Mouse (Mus musculus): ENCODE results near the gene Mrpl47. TPM values are rescaled to one million over a fixed set of nuclear protein-coding genes. Genes with fewer than 3 reads are reported as not detected.
"Not testable (repeated sequence)": the region's sequence is repeated elsewhere in the genome, so short reads cannot be mapped to it uniquely, and the experiment has no call there.

Mrpl47 gene
- 10 to 100 TPM; 29.6 to 36.2 TPM for total RNA-seq (2021)
- long read RNA-seq, experiment 1, transcript Mrpl47-201 (7 exons, 3,364 nt): major isoform, 25 of 31 reads
- long read RNA-seq, experiment 1, partial matches to known transcripts: 2 of 31 reads
- long read RNA-seq, experiment 1, other reads (novel, unspliced or antisense): 4 of 31 reads
- long read RNA-seq, experiment 2, transcript Mrpl47-201 (7 exons, 3,364 nt): major isoform, 12 of 15 reads
- long read RNA-seq, experiment 2, partial matches to known transcripts: 0 of 15 reads
- long read RNA-seq, experiment 2, other reads (novel, unspliced or antisense): 2 of 15 reads

DNA sequence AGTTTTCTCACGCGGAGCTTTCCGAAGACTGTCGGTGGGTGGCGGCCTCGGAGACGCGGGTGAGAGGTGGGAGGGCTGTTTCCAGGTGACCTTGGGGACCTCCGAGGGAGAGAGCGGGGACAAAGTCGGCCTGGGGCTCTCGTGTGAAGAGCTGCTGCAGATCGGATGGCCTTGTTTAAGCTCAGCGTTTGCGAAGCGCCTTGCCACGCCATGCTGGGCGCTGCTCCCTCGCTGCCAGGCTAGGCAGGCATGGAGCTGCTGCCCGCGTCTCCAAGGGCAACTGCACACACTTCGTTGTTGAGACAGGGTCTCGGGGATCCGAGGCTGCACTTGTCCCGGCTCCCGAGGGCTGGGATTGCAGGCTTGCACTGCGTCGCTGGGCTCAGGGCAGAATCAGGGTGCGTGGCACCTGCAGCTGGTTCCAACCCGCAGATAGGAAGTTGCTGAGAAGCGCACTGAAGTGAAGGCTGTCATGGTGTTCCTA is at the start of gene Mrpl47:
Gene Mrpl47, minus strand, starts transcription at position 434 of the 484 bp plus-strand sequence.
- no peak for DNase-seq

DNA sequence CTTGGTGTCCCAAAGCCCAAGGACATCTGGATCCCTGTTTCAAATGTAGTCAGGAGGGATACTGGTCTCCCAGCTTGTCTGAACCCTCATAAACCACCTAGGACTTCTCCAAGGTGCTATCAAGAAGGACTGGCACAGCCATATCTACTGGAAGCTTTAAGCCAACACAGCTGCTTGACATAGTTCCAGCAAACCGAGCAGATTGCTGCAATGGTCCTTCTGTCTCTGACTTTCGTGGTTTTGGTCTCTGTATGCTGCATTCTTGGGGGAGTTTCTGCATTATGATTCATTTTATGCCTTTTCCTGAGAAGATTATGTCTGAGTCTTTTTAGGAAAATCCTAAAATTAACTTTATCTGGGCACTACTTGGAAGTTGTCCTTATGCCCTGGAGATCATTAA is 33.4 kb upstream of the Mrpl47 start:
- DNase-seq: no peak

DNA sequence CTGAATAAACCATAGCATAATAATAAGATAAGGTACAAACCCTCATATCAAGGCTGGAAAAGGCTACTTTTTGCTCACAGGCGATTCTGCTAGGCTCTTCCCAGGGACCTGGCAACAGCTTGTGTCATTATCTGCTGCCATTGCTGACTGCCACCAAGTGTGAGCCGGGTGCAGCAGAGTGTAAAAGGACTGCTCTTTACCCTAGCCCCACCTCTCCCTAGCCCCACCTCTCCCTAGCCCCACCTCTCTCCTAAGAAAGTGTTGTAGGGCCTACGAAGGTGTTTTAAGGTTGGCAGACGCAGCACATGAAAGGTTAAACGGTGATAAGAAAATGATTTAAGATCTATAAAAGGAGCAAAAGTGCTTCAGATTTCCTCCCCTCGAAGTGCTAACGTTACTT is 26.5 kb upstream of the Mrpl47 start:
- DNase-seq: no peak

DNA sequence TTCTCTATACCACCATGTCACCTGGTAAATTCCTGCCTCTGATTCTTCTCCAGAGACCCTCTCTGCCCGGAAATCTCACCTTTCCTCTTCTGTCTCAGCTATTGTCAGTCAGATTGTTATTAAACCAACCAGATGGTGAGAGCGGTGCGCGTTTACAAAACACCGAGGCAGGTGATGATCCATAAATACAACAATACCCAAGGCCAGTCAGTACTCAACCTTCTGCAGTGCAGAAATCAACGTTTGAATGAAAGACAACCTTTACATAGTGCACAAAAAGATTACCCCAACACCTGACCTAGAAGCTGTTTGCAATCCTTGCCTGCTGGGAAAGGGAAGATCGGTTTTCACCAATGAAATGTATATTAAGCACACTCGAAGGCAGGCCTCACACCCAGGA is 25.6 kb upstream of the Mrpl47 start:
- no peak for DNase-seq

DNA sequence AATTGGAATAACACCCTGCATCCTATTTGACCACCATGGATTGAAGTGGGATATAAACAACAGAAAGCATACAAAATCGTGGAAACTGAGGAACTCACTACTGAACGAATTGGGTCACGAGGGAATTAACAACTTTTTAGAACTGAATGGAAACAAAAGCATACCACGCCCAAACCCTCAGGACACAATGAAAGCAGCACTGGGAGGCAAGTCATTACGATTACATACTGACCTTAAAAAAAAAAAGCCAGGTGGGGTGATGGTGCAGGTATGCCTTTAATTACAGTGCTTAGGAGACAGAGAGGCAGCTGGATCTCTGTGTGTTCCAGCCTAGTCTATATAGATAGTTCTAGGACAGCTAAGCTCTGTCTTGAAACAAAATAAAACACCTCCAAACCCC is 21.8 kb upstream of the Mrpl47 start:
- no peak for DNase-seq

DNA sequence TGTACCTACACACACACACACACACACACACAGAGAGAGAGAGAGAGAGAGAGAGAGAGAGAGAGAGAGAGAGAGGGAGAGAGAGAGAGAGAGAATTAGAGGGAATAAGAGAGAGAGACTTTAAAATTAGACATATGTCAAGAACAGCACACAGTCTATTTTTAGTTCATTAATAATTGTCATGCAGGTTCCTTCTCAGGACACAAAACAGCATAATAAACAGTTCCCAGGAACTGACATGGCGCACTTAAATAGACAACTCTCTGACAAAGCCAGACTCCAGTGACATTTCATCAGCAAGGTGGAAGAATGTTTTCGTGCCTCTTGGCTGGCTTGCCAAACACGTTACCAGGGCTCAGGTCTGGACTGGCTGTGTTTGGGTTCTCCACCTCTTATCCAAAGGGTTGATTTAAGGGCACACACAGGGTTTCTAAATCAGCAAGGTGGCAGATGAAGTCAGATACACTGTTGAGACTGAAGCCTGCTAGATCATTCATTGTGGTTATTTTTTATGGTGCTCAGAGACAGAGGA is 17.0 kb upstream of the Mrpl47 start:
- DNase-seq: no peak

DNA sequence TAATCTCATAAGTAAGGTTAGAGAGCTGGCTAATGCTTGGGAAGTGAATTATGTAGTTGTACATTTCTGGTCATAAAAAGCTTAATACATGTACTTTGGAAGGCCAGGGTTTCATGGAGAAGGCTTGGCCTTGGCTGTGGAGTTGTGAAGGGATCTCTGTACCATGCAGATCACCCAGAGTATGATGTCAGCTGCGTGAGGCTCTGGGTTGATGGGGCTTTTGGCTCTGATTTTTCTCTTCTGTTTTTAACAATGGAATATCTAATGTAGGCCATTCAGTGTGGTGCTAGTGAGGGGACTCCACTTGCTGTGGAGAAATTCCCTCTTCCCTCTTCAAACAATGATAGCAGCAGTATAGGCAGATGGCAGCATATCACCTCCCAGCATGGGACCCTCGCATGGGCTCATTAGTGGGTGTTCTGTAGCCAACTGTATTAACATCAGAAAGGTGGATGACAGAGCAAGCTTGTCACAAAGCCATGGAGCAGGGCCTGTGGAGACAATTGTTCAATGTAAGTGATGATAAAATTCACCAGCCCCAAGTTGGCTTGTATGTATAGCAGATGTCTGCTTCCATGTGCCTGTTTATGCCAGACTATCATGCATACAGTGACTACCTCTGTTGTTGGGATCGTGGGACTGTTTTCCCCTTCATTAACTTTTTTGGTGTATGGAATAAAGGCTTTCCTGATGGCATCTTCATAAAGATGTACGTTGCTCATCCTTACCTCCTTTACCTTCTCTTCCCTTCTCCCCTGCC is 12.6 kb upstream of the Mrpl47 start:
- DNase-seq: no peak

DNA sequence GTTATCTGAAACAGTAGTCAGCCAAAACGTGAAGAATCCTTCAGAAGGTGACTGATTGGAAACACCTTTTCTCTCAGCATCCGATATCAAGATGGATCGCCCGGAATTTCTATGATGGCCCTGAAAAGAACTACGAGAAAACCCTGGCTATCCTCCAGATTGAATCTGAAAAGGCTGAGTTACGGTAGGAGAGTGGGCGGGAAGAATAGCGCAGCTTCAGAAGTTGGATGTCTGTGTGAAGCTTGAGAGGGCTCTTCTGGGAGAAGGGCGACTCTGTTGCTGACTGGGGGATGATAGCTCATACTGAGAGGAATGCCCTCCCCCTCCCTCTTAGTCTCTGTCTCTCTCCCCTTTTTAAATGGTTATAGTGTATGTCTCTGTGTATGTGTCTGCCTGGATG is 11.0 kb upstream of the Mrpl47 start:
- no peak for DNase-seq

DNA sequence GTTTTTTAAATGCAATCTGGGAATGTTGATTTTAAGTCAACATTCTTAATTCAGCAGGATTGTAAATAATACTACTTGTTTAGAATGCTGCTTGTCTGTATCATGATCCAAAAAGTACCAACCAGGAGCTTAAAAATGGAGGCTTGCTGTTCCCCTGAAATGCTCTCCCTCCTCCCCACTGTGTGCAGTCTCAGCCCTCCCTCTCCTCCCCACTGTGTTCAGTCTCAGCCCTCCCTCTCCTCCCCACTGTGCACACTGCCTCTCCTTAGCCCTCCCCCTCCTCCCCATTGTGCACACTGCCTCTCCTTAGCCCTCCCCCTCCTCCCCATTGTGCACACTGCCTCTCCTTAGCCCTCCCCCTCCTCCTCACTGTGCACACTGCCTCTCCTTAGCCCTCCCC is 8.0 kb upstream of the Mrpl47 start:
- DNase-seq: not testable (repeated sequence)

DNA sequence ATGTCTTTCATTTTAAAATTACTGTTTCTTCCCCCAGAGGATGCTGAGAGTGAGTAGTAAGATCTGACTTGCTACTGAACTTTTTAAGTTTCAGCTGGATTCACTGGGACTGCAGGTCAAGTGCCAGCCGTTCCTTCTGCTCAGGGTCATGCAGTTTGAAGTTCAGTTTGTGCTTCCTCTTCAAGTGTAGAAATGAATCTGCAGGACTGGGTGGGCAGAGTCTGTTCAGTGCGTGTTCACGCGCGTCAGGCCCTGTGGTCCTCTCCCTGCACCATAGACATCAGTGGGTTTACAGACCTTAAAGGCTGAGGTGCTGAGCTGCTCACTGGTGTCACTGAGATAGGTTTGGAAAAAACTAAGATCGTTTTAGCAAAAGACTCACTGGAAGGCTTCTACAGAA is 7.6 kb upstream of the Mrpl47 start:
- no peak for DNase-seq

DNA sequence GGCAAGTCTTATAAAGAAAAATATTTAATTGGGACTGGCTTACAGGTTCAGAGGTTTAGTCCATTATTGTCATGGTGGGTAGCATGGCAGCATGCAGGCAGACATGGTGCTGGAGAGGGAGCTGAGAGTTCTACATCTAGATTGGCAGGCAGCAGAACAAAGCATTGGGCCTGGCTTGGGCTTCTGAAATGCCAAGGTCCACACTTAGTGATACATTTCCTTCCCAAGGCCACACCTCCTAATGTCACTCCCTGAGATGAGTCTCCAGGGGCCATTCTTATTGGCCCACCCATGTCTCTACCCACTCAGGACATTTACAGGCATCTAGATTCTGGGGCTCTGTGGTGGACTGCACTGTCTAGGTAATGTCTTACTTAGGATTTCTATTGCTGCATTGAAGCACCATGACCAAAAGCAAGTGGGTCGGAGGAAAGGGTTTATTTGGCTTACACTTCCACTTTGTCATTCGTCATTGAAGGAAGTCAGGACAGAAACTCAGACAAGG is 4.9 kb upstream of the Mrpl47 start:
- peak; percentile 32 to 54 for DNase-seq

DNA sequence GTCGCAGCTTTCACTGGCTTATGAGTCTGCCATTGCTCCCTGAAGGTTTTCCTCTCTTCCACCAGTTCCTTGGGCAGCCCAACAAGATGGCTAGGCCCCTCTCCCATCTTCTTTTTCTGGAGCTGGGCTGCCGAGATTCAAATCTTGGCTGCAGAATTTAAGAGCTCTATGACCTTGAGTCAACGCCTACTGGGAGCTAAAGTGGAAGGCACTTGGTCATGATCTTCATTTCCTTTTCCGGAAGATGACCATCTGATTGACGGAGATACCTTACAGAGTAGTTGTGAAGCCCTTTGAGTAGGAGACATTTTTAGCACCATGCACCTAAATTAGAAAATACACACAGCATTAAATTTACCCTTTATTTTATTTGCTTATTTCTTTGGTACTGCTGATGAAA is 1.1 kb upstream of the Mrpl47 start:
- no peak for DNase-seq

DNA sequence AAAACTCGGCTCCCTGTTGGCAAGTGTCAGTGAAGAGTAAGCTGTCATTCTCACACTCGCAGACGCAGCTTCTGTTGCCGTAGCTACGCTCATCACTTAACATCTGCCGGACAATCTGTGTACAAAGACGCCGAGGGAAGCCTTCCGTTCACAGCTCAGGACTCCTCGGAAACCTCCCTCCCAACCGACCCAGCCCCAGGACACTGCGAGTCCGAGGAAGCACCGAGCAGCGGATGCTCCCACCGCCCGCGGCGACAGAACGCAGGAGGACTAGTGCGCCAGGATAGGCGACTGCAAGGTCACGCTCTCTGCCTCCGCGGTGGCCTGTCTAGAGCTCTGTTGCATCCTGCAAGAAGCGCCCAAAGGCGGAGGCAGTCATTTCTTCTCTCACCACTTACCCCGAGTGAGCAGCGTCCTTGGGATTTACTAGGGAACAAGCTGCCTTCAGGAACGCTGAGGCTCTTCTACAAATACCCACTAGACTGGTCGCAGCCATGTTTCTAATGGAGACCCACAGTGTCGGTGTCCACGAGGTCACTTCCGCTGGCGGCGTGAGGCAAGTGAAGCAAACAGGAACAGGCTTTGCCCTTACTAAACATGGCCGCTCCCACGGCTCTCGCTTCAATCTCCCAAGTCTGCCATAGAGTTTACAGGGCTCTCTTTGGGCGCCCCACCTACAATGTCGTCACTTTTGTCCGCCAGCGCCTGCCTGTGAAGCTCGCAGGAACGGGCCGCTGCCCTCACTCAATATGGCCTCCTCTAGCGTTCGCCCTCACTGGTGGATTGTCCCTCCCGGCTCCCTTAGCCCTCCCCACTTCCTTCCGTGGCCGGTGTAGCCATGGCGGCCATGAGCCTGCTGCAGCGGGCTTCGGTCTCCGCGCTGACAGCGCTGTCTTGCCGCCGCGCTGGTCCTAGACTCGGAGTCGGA is 897 bp downstream of the Mrpl47 start, which contains the start of gene Ndufb5:
Gene Ndufb5, plus strand, starts transcription at position 747 of the 928 bp plus-strand sequence.
- peak; percentile 97 to 98 for DNase-seq

DNA sequence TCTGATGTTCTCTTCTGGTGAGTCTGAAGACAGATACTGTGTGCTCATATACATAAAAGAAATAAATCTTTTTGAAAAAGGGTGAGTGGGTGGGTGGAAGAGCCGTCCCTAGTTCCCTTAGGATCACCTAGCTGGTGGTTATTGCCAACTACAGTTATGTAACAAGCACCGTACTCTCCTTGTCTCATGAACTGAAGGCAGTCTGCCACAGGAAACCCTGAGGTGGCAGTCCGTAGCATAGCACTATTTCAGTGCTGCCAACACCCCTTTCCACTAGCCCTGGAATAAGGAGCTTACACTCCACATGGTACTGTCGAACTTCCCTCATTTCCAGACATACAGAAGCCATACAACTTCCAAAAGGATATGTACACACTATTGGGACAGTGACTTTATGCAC is 9.5 kb downstream of the Mrpl47 start:
- DNase-seq: no peak

DNA sequence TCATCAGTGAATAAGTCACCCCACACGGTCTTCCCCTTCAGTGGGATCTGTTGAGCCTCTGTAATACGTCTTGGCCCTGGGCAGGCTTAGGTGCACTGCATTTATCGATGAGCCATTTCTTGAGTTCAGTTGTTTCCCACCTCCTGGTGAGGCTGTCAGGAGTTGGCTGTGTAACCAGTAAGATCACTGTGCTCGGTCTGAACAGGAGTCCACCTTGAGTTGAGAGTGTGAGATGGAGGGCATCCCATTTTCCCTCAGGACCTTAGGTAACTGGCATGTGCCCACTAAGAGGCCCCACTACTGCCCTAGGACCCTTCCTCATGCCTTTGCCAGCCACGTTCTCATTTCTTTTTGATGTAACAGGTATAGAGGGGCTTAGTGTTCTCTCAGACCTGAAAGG is 11.5 kb downstream of the Mrpl47 start:
- no peak for DNase-seq

DNA sequence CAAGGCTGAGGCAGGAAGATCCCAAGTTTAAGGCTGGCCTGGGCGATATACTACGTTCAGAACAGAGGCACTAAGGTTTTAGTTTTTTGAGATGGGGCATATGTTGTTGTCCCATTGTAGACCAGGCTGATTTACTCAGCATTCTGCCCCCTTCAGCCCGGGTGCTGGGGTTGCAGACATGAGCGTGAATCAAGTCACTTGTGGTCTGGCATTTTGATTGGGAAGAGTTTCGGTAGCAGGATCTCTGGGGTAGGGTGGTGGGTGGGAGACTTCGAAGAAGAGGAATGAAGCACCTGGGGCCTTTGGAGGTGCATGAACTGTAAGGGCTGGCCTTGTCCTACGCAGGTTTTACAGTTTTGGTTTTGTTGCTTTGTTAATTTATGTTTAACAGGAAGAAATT is 13.2 kb downstream of the Mrpl47 start:
- DNase-seq: no peak

DNA sequence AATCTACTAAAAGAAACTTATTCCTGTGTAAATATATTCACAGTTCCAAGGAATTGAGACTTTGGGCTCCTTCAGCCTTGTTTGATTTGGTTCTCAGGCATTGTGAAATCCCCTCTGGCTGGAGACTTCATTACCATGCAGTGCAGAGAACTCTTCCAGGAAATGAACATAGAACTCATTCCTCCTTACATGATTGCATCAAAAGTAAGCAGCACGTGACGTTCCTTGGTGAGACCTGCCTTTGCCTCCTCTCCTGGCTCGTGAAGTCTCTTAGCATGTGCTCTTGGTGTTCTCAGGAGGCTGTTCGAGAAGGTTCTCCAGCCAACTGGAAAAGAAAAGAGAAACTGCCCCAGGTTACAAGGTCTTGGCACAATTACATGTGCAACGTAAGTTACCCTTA is 19.1 kb downstream of the Mrpl47 start:
- DNase-seq: peak in 1 of 2 experiments; percentile 19

DNA sequence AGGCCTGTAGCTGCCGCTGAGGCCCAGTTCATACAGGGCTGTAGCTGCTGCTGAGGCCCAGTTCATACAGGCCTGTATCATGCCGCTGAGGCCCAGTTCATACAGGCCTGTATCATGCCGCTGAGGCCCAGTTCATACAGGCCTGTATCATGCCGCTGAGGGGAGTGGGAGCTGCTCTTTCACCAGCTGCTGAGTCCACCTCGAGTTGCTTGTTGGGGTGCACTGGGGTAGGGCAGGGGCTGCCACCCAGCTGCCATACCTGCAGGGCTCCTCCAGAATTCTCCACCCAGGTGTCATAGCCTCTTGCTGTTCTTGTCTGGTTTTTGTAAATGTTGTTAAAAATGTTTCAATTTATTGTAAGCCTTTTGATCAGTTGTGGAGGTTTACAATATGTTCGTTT is 20.0 kb downstream of the Mrpl47 start:
- DNase-seq: not testable (repeated sequence)

DNA sequence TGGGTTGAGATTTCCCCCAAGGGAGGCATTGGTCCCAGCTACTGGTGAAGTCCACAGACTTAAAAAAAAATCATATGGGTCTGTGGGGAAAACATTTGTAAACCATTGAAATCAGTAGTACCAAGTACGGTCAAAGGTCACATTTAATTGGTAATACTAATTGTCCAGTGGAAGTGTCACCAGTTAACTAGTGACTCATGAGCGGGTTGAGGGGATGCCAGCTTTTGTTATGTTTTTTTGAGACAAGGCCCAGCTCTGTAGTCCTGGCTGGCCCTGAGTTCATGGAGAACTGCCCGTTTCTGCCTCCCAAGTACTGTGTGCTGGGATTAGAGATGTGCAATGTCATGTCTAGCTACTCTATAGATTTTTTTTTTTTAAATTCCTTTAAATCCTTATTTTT is 23.7 kb downstream of the Mrpl47 start:
- no peak for DNase-seq

DNA sequence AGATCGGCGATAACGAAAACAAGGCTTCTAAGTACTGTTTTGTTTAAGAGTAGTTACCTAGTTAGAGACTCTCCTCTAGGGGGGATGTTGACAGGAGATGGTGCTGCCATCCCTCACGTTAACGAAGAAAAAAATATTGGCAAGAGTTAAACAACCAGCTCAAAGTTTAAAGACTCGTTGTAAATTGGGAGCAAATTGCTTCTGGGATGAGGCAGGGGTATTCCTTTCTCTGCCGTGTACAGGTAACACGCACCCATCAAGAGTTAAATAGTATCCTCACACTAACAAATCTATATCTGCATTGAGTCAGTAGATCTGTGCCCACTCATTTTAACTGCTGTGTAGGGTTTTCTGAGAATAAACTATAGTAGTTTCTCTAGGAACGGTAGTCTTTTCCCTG is 28.0 kb downstream of the Mrpl47 start:
- no peak for DNase-seq

DNA sequence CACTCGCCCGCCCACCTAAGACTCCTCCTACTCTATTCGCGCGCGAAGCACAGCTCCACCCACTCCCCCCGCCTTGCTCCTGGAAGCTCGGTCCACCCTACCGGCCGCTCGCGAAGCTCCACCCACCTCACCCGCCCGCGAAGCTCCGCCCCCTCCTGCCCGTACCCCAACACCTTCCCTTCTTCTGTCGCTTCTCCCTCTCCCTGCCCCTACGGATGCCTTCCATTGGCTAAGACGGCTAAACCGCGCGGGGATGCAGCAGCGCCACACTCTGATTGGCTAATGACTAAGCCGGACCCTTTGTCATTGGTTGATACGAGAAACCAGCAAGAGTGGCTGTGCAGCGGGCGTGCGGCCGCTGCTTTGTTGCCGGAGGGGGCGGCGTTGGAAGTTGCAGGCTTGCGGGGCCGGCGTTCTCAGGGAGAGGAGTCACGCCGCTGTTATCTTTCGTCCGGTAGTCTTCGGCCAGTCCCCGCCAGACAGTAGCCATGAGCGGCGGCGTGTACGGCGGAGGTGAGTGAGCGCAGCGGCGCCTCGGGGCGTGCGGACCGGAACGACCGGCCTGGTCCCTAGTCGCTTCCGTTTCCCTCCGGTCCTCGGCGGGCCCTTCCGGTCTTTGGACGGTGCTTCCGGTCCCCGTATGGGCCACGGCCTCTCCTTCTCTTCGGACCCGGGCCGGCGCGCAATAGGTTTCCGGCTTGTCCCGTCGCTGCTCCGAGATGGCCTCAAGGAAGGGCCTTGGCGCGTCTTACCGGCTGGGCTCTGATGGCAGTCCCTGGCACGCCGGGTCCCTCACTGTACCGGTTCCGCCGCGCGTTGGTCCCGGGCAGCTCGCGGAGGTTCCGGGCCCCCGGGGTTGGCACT is 28.8 kb downstream of the Mrpl47 start:
- DNase-seq: peak; percentile 98 to 99

All from adrenal gland, postnatal 36 days (tissue).